Mouse (Mus musculus) forebrain, embryonic 10.5 days (tissue): Measurements from ENCODE around the gene Esm1. TPM values are rescaled to one million over a fixed set of nuclear protein-coding genes. Genes with fewer than 3 reads are reported as not detected.
A peak's percentile ranks its signal among the peaks of the same experiment; 100 is the strongest.

Source experiments
- DNase-seq: peaks from one replicate; pipeline ENCODE4 v3.0.0-alpha.2; 2017; ENCODE audit warnings: low spot score; ENCODE audit errors: extremely low spot score
- H3K27ac ChIP-seq: fragments of 300-500 bp; sonication (generic); 2 replicates; pipeline ENCODE4 v1.5.1; 2016; ENCODE audit warnings: mild to moderate bottlenecking
- H3K27me3 ChIP-seq: fragments of 300-500 bp; sonication (generic); 2 replicates; pipeline ENCODE4 v1.6.1; 2016; ENCODE audit warnings: mild to moderate bottlenecking; ENCODE audit not compliant: poor library complexity, severe bottlenecking
- H3K36me3 ChIP-seq: fragments of 300-500 bp; sonication (generic); replicated peaks from 2 replicates; pipeline ENCODE4 v1.6.1; 2016; ENCODE audit warnings: mild to moderate bottlenecking, moderate library complexity
- H3K4me1 ChIP-seq: fragments of 300-500 bp; sonication (generic); 2 replicates; pipeline ENCODE4 v1.6.1; 2016
- H3K4me3 ChIP-seq: fragments of 300-500 bp; sonication (generic); 2 replicates; pipeline ENCODE4 v1.5.1; 2016; ENCODE audit warnings: mild to moderate bottlenecking, moderate library complexity
- H3K9me3 ChIP-seq: fragments of 300-500 bp; sonication (generic); 2 replicates; pipeline ENCODE4 v1.6.1; 2016; ENCODE audit warnings: mild to moderate bottlenecking, moderate library complexity
- WGBS: fragments of 180-500 bp; shearing (Covaris S2); methylation state at CpG from one replicate; pipeline ENCODE4 v1.1.7; 2016; 5-methylcytosine and 5-hydroxymethylcytosine counted together
- polyA plus RNA-seq: library from polyadenylated mRNA; unstranded; fragments of >200 nt; fragmentation: Nextera tagmentation; extraction: Ambion mirVana; gene quantifications from 2 replicates; pipeline ENCODE4 v1.2.1, GENCODE M21; 2016

Gene Esm1
- 0.77 and 2.2 TPM in 2 replicates for polyA plus RNA-seq

GRCm38 (mm10) chr13:113209624-113210023 lies at the start of gene Esm1:
Esm1 (plus strand) TSS chr13:113209659.
- H3K27ac ChIP-seq = no peak within 1 kb of the TSS
- H3K36me3 ChIP-seq = no peaks in the 10 kb centered on the region
- no peaks in the 10 kb centered on the region for H3K9me3 ChIP-seq
- peak within 1 kb of the TSS; percentile 14; the same call in 1 of the 2 replicates for H3K4me3 ChIP-seq
- WGBS = 55% methylated on average over 15 of the region's 15 CpGs
- peaks cover 8% of the 10 kb centered on the region; the same call in 1 of the 2 replicates for H3K4me1 ChIP-seq
- H3K27me3 ChIP-seq = peaks cover 20% of the 10 kb centered on the region
- no peak for DNase-seq

GRCm38 (mm10) chr13:113164252-113165005 lies 45.0 kb upstream of the Esm1 start:
- Histone ChIP-seq H3K27me3 (no peaks in the 10 kb centered on the region), H3K4me1 (no peaks in the 10 kb centered on the region), H3K36me3 (no peaks in the 10 kb centered on the region), H3K27ac (no peak overlapping the region), H3K9me3 (no peaks in the 10 kb centered on the region), H3K4me3 (no peak overlapping the region)
- WGBS = 95% methylated on average over 5 of the region's 5 CpGs
- no peak for DNase-seq

GRCm38 (mm10) chr13:113168018-113168534 lies 41.4 kb upstream of the Esm1 start:
- Histone ChIP-seq H3K27me3 (no peaks in the 10 kb centered on the region), H3K9me3 (no peaks in the 10 kb centered on the region), H3K4me1 (no peaks in the 10 kb centered on the region), H3K36me3 (no peaks in the 10 kb centered on the region), H3K27ac (no peak overlapping the region), H3K4me3 (no peak overlapping the region)
- 80% methylated on average over 9 of the region's 9 CpGs for WGBS
- no peak for DNase-seq

- no peaks in the 10 kb centered on the region for H3K9me3 ChIP-seq
Observed at GRCm38 (mm10) chr13:113170256-113170655, 39.2 kb upstream of the Esm1 start.

GRCm38 (mm10) chr13:113174162-113174561 lies 35.3 kb upstream of the Esm1 start:
- Histone ChIP-seq H3K9me3 (no peaks in the 10 kb centered on the region), H3K27me3 (no peaks in the 10 kb centered on the region), H3K4me3 (no peak overlapping the region), H3K36me3 (no peaks in the 10 kb centered on the region), H3K27ac (no peak overlapping the region), H3K4me1 (no peaks in the 10 kb centered on the region)
- 90% methylated on average over 6 of the region's 6 CpGs for WGBS
- DNase-seq = no peak

More at GRCm38 (mm10) chr13:113170256-113170655, 39.2 kb upstream of the Esm1 start:
- H3K36me3 ChIP-seq = no peaks in the 10 kb centered on the region
- no peak overlapping the region for H3K27ac ChIP-seq
- H3K4me1 ChIP-seq = no peaks in the 10 kb centered on the region
- H3K4me3 ChIP-seq = no peak overlapping the region
- no peaks in the 10 kb centered on the region for H3K27me3 ChIP-seq
- DNase-seq = no peak

GRCm38 (mm10) chr13:113183310-113183709 lies 26.1 kb upstream of the Esm1 start:
- no peak overlapping the region for H3K4me3 ChIP-seq
- no peaks in the 10 kb centered on the region for H3K4me1 ChIP-seq
- H3K36me3 ChIP-seq = no peaks in the 10 kb centered on the region
- no peaks in the 10 kb centered on the region for H3K27me3 ChIP-seq
- H3K9me3 ChIP-seq = peaks cover 7% of the 10 kb centered on the region
- no peak for DNase-seq
- H3K27ac ChIP-seq = no peak overlapping the region
- WGBS = 92% methylated on average over 8 of the region's 8 CpGs

- Histone ChIP-seq H3K4me3 (no peak overlapping the region), H3K27me3 (no peaks in the 10 kb centered on the region), H3K27ac (no peak overlapping the region), H3K4me1 (no peaks in the 10 kb centered on the region), H3K36me3 (no peaks in the 10 kb centered on the region), H3K9me3 (peaks cover 11% of the 10 kb centered on the region)
- WGBS = 93% methylated on average over 4 of the region's 4 CpGs
- no peak for DNase-seq
Observed at GRCm38 (mm10) chr13:113183720-113184119, 25.7 kb upstream of the Esm1 start.

GRCm38 (mm10) chr13:113196808-113197674 lies 12.4 kb upstream of the Esm1 start:
- Histone ChIP-seq H3K27me3 (no peaks in the 10 kb centered on the region; the same call in 1 of the 2 replicates), H3K4me1 (peaks cover 13% of the 10 kb centered on the region), H3K9me3 (no peaks in the 10 kb centered on the region), H3K36me3 (no peaks in the 10 kb centered on the region), H3K4me3 (no peak overlapping the region), H3K27ac (no peak overlapping the region)
- DNase-seq = peak; percentile 12
- 61% methylated on average over 13 of the region's 13 CpGs for WGBS

GRCm38 (mm10) chr13:113197872-113198502 lies 11.5 kb upstream of the Esm1 start:
- WGBS = 90% methylated on average over 9 of the region's 9 CpGs
- Histone ChIP-seq H3K36me3 (no peaks in the 10 kb centered on the region), H3K27me3 (no peaks in the 10 kb centered on the region), H3K27ac (no peak overlapping the region), H3K4me3 (no peak overlapping the region), H3K4me1 (peaks cover 12% of the 10 kb centered on the region), H3K9me3 (no peaks in the 10 kb centered on the region)
- DNase-seq = peak; percentile 11

- H3K36me3 ChIP-seq = no peaks in the 10 kb centered on the region
- no peaks in the 10 kb centered on the region for H3K27me3 ChIP-seq
- no peak overlapping the region for H3K27ac ChIP-seq
- H3K4me3 ChIP-seq = no peak overlapping the region
- peaks cover 12% of the 10 kb centered on the region for H3K4me1 ChIP-seq
- 75% methylated on average over 3 of the region's 3 CpGs for WGBS
- DNase-seq = peak; percentile 8
- no peaks in the 10 kb centered on the region for H3K9me3 ChIP-seq
Observed at GRCm38 (mm10) chr13:113199331-113199730, 10.1 kb upstream of the Esm1 start.

- Histone ChIP-seq H3K9me3 (no peaks in the 10 kb centered on the region), H3K27ac (no peak overlapping the region), H3K36me3 (no peaks in the 10 kb centered on the region), H3K27me3 (no peaks in the 10 kb centered on the region), H3K4me1 (peaks cover 12% of the 10 kb centered on the region), H3K4me3 (no peak overlapping the region)
- no peak for DNase-seq
- WGBS = 86% methylated on average over 8 of the region's 8 CpGs
Observed at GRCm38 (mm10) chr13:113200726-113201125, 8.7 kb upstream of the Esm1 start.

GRCm38 (mm10) chr13:113201631-113202030 lies 7.8 kb upstream of the Esm1 start:
- Histone ChIP-seq H3K4me1 (peaks cover 12% of the 10 kb centered on the region), H3K27ac (no peak overlapping the region), H3K36me3 (no peaks in the 10 kb centered on the region), H3K9me3 (no peaks in the 10 kb centered on the region), H3K27me3 (no peaks in the 10 kb centered on the region), H3K4me3 (no peak overlapping the region)
- no peak for DNase-seq
- 93% methylated on average over 2 of the region's 2 CpGs for WGBS
